Mouse (Mus musculus): Measurements from ENCODE around the gene Ssxb1.
"Not testable (repeated sequence)": the region's sequence is repeated elsewhere in the genome, so short reads cannot be mapped to it uniquely, and the experiment has no call there.

Gene Ssxb1

DNA sequence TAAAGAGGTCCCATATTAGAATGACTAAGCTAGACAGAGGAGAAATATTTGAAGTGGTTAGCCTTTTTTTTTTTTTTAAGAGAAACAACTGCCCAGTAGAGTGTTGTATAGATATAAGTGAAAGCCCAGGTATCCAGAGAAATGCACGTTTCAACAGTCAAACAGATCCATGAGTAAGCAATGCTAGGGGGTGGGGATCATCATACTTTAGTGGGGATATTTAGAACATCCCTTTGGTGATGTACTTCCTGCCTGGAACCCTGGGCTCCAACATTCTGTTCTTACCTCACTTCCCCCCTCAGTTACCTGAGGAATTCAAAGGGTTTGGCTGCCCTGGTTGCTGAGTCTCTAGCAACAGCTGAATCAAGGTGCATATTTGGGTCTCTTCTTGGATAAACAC, at the start of gene Ssxb1:
TSS of gene Ssxb1 (plus strand) at position 301 of the 400 bp plus-strand sequence.
- not testable (repeated sequence) for DNase-seq (ENCODE audit: low read depth)

DNA sequence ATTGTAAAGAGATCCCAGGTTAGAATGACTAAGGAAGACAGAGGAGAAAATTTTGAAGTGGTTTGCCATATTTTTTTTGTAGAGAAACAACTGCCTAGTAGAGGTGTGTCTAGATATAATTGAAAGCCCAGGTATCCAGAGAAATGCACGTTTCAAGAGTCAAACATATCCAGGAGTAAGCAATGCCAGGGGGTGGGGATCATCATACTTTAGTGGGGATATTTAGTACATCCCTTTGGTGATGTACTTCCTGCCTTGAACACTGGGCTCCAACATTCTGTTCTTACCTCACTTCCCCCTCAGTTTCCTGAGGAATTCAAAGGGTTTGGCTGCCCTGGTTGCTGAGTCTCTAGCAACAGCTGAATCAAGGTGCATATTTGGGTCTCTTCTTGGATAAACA, 46.4 kb upstream of the Ssxb1 start, which contains the start of gene Ssxb9:
TSS of gene Ssxb9 (plus strand) at position 301 of the 400 bp plus-strand sequence.
- DNase-seq (ENCODE audit: low read depth) = not testable (repeated sequence)

DNA sequence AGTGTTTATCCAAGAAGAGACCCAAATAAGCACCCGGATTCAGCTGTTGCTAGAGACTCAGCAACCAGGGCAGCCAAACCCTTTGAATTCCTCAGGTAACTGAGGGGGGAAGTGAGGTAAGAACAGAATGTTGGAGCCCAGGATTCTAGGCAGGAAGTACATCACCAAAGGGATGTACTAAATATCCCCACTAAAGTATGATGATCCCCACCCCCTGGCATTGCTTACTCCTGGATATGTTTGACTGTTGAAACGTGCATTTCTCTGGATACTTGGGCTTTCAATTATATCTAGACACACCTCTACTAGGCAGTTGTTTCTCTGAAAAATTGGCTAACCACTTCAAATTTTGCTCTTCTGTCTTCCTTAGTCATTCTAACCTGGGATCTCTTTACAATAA, 48.5 kb downstream of the Ssxb1 start, which contains the start of gene Ssxb2:
TSS of gene Ssxb2 (minus strand) at position 101 of the 400 bp plus-strand sequence.
- not testable (repeated sequence) for DNase-seq (ENCODE audit: low read depth)
